Comparison of ENCODE assay signal across 8 mouse cellular contexts in genomic region chr11:20830686-20831505, GRCm38 (mm10). TPM values are rescaled to one million over a fixed set of nuclear protein-coding genes. Genes with fewer than 3 reads are reported as not detected.
A peak's percentile ranks its signal among the peaks of the same experiment; 100 is the strongest.
DNase-seq lines count a peak whose midpoint lies in the region; ATAC-seq lines count a peak whose summit lies in the region.

Gene Lgalsl (minus strand): TSS chr11:20831056.

- ATAC-seq in inflammation-experienced regulatory T-cells, adult 6 months, result peak; percentile 61

- H3K36me3 ChIP-seq in megakaryocyte, embryonic 14.5 days (replicated peaks; ENCODE audit: low read length), result peaks cover 45% of the 10 kb centered on the region

- intact Hi-C loops in left cerebral cortex, postnatal 10 days (cut with DNase I), result no loop called here

- peak within 1 kb of the TSS; percentile 97 for H3K4me3 ChIP-seq in megakaryocyte, embryonic 14.5 days (replicated peaks)

- H3K27me3 ChIP-seq in megakaryocyte, embryonic 14.5 days (replicated peaks), result peaks cover 2% of the 10 kb centered on the region

- no peaks in the 10 kb centered on the region for H3K9me3 ChIP-seq in megakaryocyte, embryonic 14.5 days

- H3K4me1 ChIP-seq in megakaryocyte, embryonic 14.5 days, result peaks cover 88% of the 10 kb centered on the region

- DNase-seq in adrenal gland, adult (ENCODE audit: inconsistent age in 2 of 2, low spot score in 1 of 2), result peak; percentile 83 to 95
- peak; percentile 83 for DNase-seq in embryo, embryonic 11 days
- peak; percentile 75 for DNase-seq in gastrocnemius, postnatal 25 days
- DNase-seq in left cerebral cortex, postnatal 10 days (ENCODE audit: extremely low spot score in 1 of 2, low spot score in 2 of 2), result peak; percentile 54 to 82
- peak; percentile 76 for DNase-seq in right cerebral cortex, postnatal 14 days
- peak; percentile 69 for DNase-seq in urinary bladder, postnatal 25 days (ENCODE audit: low spot score)

RNA-seq across cellular contexts. Expression of gene Lgalsl, which starts in this region (rescaled TPM):
- total RNA-seq in gastrocnemius, postnatal 25 days (2021), result 10 to 100 TPM; 64.0 to 79.7 TPM
- polyA plus RNA-seq in inflammation-experienced regulatory T-cells, adult 6 months (2017; shearing (Covaris generic)), result 10 to 100 TPM; 15.8 to 23.3 (median 15.8) TPM
- total RNA-seq in left cerebral cortex, postnatal 10 days (2021), result 100 to 1,000 TPM in 1 of 2 experiments, 10 to 100 TPM in 1; 99.8 to 102 TPM
- 3.2 and 15.8 TPM in 2 replicates for polyA plus RNA-seq in megakaryocyte, embryonic 14.5 days (2012; ENCODE audit: insufficient read depth, low replicate concordance)

Comparison
In these comparisons a context has a peak if more than half of its experiments do, and no peak if none do; other contexts are left out.
1. Peak in every context shown above with its lines: DNase-seq, ATAC-seq and H3K4me3 ChIP-seq.